Mouse (Mus musculus) retina, postnatal 1 day (tissue): ENCODE measurements around the gene Tmem35b.

Experiments
- DNase-seq: peaks from one replicate; pipeline ENCODE4 v3.0.0-alpha.2; 2012

The Tmem35b gene

DNA sequence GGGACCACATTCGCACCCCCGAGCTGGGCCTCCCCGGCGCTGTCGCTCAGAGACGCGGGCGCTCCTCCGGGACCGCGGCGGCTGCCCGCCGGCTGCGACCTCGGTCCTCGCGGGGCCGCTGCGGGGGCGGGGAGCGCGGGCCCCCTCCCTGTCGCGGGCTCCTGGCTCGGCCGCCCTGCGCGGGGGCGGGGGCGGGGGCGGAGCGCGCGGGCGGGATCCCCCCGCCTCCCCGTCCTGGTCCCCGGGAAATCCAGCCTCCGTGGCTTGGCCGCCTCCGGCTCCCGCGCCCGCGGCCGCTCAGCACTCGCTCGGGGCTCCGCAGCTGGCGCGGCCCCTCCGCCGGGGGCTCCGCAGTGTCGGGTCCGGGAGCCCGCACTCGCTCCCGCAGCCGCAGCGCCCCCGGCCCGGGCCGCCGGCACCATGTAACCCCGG, 45.4 kb downstream of the Tmem35b start, which contains the start of gene Dlgap3:
Gene Dlgap3, plus strand, starts transcription at position 291 of the 432 bp plus-strand sequence.
- DNase-seq: peak; percentile 85

GRCm38 (mm10) chr4:127169346-127170221, 46.1 kb downstream of the Tmem35b start:
- peak; percentile 67 for DNase-seq

GRCm38 (mm10) chr4:127170866-127171265, 47.4 kb downstream of the Tmem35b start:
- no peak for DNase-seq

GRCm38 (mm10) chr4:127171341-127171905, 47.9 kb downstream of the Tmem35b start:
- no peak for DNase-seq

DNA sequence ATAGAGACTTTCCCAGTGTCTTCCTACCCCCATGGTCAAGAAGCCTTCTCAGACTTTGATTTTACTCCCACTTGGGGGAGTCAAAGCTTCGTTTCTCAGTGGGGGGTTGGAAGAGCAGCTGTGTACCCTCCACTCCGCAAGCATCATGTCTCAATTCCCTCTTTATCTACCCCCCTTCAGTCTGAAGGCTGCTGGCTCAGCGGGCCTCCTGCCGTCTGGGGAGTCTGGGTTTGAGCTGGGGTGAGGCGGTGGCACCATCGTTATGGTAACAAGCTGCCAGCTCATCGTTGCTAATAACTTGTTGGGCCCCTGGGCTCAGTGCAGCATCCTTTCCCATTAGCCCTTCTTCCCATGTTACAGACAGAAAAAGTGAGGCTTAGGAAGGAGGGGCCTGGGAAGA, 48.6 kb downstream of the Tmem35b start:
- DNase-seq: no peak

DNA sequence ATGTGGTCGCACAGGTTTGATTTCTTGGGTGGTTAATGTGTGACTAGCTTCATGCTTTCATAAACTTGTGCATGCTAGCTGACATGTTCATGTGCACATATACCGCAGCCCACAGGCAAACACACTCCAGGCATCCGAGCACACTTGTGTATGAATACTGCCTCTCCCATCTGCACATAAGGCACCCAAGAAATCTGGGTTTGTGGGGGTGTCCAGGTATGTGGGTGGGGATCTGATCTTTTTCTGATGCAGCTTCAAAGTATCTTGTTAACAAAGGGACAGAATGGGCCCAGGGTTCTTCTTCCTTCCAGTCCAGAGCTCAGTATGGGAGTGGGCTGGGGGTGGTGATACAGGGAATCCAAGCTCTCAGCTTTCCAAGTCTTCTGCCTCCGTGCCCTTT, 49.1 kb downstream of the Tmem35b start:
- no peak for DNase-seq

DNA sequence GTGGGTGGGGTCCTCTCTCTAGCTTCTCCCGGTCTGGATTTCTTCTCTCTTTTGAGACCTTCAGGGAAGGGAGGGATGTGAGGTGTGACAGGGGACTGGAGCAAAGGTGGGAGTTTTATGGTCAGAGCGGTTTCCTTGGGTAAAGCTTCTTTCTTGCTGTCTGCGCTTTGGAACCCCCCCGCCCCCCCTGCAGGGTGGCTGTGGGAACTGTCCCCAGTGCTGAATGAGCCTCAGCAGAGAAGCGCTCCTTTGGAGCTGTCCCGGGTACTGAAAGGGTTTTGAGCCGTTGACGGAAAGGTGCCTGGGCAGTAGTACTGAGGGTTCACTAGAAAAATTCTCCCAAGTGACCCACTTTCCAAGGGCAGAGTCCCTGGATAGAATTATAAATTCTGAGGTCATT, 50.0 kb downstream of the Tmem35b start:
- peak; percentile 81 for DNase-seq

- DNase-seq: no peak
These were observed 50.8 kb downstream of the Tmem35b start for GRCm38 (mm10) chr4:127174075-127174899.

GRCm38 (mm10) chr4:127174900-127175278, 51.4 kb downstream of the Tmem35b start:
- no peak for DNase-seq

DNA sequence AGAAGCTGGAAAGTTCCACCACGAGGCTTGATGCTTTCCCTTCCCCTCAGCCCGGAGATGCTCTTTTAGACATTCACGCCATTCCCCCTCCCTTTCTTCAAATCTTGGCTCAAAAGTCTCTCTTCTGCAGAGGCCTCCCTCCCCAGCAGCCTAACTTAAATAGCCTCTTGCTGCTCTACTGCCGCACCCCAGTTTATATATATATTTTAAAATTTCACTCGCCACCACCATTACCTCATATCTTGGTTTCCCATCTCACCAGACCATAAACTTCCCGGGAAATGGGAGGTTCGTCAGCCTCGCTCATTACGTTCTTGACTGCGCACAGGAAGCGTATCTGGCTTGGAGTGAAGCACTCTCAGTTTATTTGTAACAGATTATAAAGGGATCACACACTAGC, 54.5 kb downstream of the Tmem35b start:
- no peak for DNase-seq

GRCm38 (mm10) chr4:127178671-127179070, 55.2 kb downstream of the Tmem35b start:
- peak; percentile 34 for DNase-seq
